Mouse (Mus musculus) liver, adult 2 months (tissue): ENCODE results near the gene Pbx3. TPM values are rescaled to one million over a fixed set of nuclear protein-coding genes. Genes with fewer than 3 reads are reported as not detected.

Source experiments
- DNase-seq: peaks from one replicate; pipeline ENCODE4 v3.0.0-alpha.2; 2011; ENCODE audit warnings: low read depth, low spot score; ENCODE audit errors: extremely low read depth
- H3K27ac ChIP-seq: fragments of 200-500 bp; replicated peaks from 2 replicates; pipeline ENCODE4 v1.5.1; 2012; ENCODE audit warnings: low read depth, mild to moderate bottlenecking, control low read depth, inconsistent platforms, low read length; ENCODE audit not compliant: insufficient read depth
- H3K27me3 ChIP-seq: fragments of 200-500 bp; 2 replicates; pipeline ENCODE4 v1.6.1; 2012; ENCODE audit warnings: mild to moderate bottlenecking, moderate library complexity, low read length, inconsistent platforms; ENCODE audit not compliant: control insufficient read depth, insufficient read depth
- H3K36me3 ChIP-seq: fragments of 200-500 bp; 2 replicates; pipeline ENCODE4 v1.6.1; 2012; ENCODE audit warnings: low read length, inconsistent platforms; ENCODE audit not compliant: control insufficient read depth, insufficient read depth
- H3K4me1 ChIP-seq: fragments of 200-500 bp; 2 replicates; pipeline ENCODE4 v1.6.1; 2011; ENCODE audit warnings: low read length; ENCODE audit not compliant: control insufficient read depth, insufficient read depth
- H3K4me3 ChIP-seq: fragments of 200-500 bp; 2 replicates; pipeline ENCODE4 v1.5.1; 2011; ENCODE audit warnings: low read depth, mild to moderate bottlenecking, control low read depth, low read length, moderate library complexity; ENCODE audit not compliant: insufficient read depth
- H3K79me2 ChIP-seq: fragments of 200-500 bp; 2 replicates; pipeline ENCODE4 v1.6.1; 2012; ENCODE audit warnings: inconsistent platforms, mild to moderate bottlenecking, low read length, moderate library complexity; ENCODE audit not compliant: control insufficient read depth, insufficient read depth
- H3K9ac ChIP-seq: fragments of 200-500 bp; 2 replicates; pipeline ENCODE4 v1.6.1; 2012; ENCODE audit warnings: low read depth, mild to moderate bottlenecking, control low read depth, inconsistent platforms, low read length
- CTCF ChIP-seq: fragments of 200-500 bp; IDR thresholded peaks from 2 replicates; pipeline ENCODE4 v1.5.1; 2011; ENCODE audit warnings: low read depth, low read length, control low read depth
- POLR2A ChIP-seq: fragments of 200-500 bp; IDR thresholded peaks from 2 replicates; pipeline ENCODE4 v1.6.1; 2011; ENCODE audit warnings: low read length, control low read depth; ENCODE audit not compliant: insufficient read depth; ENCODE audit errors: extremely low read depth
- WGBS: fragments of 180-500 bp; shearing (Covaris S2); methylation state at CpG from one replicate; pipeline ENCODE4 v1.1.7; 2018; 5-methylcytosine and 5-hydroxymethylcytosine counted together
- polyA plus RNA-seq: library from polyadenylated mRNA; depleted of rRNA; stranded (reverse); fragments of >200 nt; gene quantifications from 2 replicates; pipeline ENCODE4 v1.2.3, GENCODE M21; 2012
- total RNA-seq: library from RNA; depleted of rRNA; stranded (reverse); fragments of >200 nt; gene quantifications from 2 replicates; pipeline ENCODE4 v1.2.3, GENCODE M21; 2014

The Pbx3 gene
- total and polyA plus RNA-seq, 2 experiments = 1.0 to 1.9 TPM

- Histone ChIP-seq H3K4me1 (peaks cover 21% of the 10 kb centered on the region), H3K4me3 (no peak overlapping the region), H3K36me3 (no peaks in the 10 kb centered on the region), H3K27ac (no peak overlapping the region), H3K27me3 (no peaks in the 10 kb centered on the region), H3K9ac (no peak overlapping the region), H3K79me2 (no peaks in the 10 kb centered on the region)
- no peak for DNase-seq
- TF ChIP-seq CTCF (no peak), POLR2A (no peak)
- 87% methylated on average over 4 of the region's 4 CpGs for WGBS
Measured at GRCm38 (mm10) chr2:34150560-34150959, 222.4 kb downstream of the Pbx3 start.

- no peak overlapping the region for H3K4me3 ChIP-seq
- peak; percentile 93 for DNase-seq
- TF ChIP-seq POLR2A (no peak), CTCF (no peak)
- no peaks in the 10 kb centered on the region for H3K27me3 ChIP-seq
- no peaks in the 10 kb centered on the region for H3K79me2 ChIP-seq
- no peak overlapping the region; the same call in 1 of the 2 replicates for H3K27ac ChIP-seq
- H3K4me1 ChIP-seq = peaks cover 16% of the 10 kb centered on the region
- no peak overlapping the region for H3K9ac ChIP-seq
- WGBS = 26% methylated on average over 7 of the region's 7 CpGs
- no peaks in the 10 kb centered on the region for H3K36me3 ChIP-seq
Measured at GRCm38 (mm10) chr2:34148214-34148613, 224.7 kb downstream of the Pbx3 start.

DNA sequence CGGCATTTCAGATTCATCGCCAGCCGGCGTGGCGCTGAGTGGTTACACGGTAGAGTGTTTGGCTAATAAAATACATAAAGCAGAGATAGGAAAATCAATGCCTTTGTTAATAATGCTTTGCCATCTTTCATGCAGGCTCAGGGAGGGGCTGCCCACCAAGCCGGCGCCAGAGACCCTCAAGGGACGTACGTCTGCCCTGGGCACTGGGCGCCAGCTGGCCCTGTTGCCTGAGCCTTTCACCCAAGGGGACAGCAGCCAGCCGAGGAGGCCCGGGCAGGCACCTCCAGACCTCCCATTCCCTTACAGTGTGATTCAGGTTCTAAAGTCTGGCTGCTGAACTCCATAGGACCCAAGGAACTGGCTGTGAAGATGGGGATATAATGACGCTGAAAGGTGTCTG, 225.5 kb downstream of the Pbx3 start:
- Histone ChIP-seq H3K4me3 (no peak overlapping the region), H3K4me1 (peaks cover 16% of the 10 kb centered on the region), H3K27me3 (no peaks in the 10 kb centered on the region), H3K79me2 (no peaks in the 10 kb centered on the region), H3K9ac (no peak overlapping the region), H3K27ac (no peak overlapping the region), H3K36me3 (no peaks in the 10 kb centered on the region)
- DNase-seq = peak; percentile 57
- TF ChIP-seq POLR2A (no peak), CTCF (no peak)
- WGBS = 48% methylated on average over 14 of the region's 14 CpGs

- Histone ChIP-seq H3K27me3 (no peaks in the 10 kb centered on the region), H3K36me3 (no peaks in the 10 kb centered on the region), H3K27ac (no peak overlapping the region), H3K9ac (no peak overlapping the region), H3K79me2 (no peaks in the 10 kb centered on the region), H3K4me1 (peaks cover 16% of the 10 kb centered on the region), H3K4me3 (no peak overlapping the region)
- TF ChIP-seq CTCF (no peak), POLR2A (no peak)
- WGBS = 33% methylated on average over 4 of the region's 4 CpGs
- peak; percentile 93 for DNase-seq
Measured at GRCm38 (mm10) chr2:34147036-34147435, 225.9 kb downstream of the Pbx3 start.

DNA sequence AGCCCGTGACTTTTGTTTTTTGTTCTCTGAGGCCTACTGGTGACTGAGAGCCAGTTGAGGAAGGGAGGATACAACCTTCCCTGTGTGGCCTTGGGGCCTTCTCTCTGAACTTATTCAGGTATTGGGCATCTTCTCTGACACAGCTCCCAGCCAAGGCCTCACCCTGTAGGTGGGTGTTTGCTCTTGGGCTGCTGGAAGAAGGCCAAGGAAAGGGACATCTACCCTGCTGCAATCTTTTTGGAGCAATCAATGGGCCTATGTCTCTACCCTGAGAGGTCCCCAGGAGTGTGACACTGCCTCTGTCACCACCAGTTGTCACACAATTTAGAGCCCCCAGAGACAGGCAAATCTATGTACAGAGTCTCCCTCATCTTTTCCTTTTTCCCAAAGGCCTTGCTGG, 226.5 kb downstream of the Pbx3 start:
- Histone ChIP-seq H3K36me3 (no peaks in the 10 kb centered on the region), H3K9ac (no peak overlapping the region), H3K27me3 (no peaks in the 10 kb centered on the region), H3K4me1 (peaks cover 16% of the 10 kb centered on the region), H3K27ac (no peak overlapping the region), H3K79me2 (no peaks in the 10 kb centered on the region), H3K4me3 (no peak overlapping the region)
- no peak for TF ChIP-seq POLR2A
- TF ChIP-seq CTCF = no peak
- peak; percentile 34 for DNase-seq
- WGBS = 90% methylated on average over 1 of the region's 1 CpGs

- Histone ChIP-seq H3K79me2 (no peaks in the 10 kb centered on the region), H3K4me3 (no peak overlapping the region), H3K9ac (no peak overlapping the region), H3K36me3 (no peaks in the 10 kb centered on the region), H3K27ac (no peak overlapping the region), H3K27me3 (no peaks in the 10 kb centered on the region), H3K4me1 (no peaks in the 10 kb centered on the region)
- DNase-seq = no peak
- no peak for TF ChIP-seq CTCF
- no peak for TF ChIP-seq POLR2A
- WGBS = 93% methylated on average over 5 of the region's 5 CpGs
Measured at GRCm38 (mm10) chr2:34139470-34140158, 233.3 kb downstream of the Pbx3 start.
